Mouse (Mus musculus) intestine, postnatal 0 days (tissue): ENCODE results near the gene Spats1. TPM values are rescaled to one million over a fixed set of nuclear protein-coding genes. Genes with fewer than 3 reads are reported as not detected.

Source experiments
- ATAC-seq: fragments of 200-750 bp; cut with Nextera tagmentation; 2 replicates; pipeline ENCODE4 v1.8.0; 2017; ENCODE audit warnings: mild to moderate bottlenecking, moderate TSS enrichment, moderate library complexity
- H3K27ac ChIP-seq: fragments of 300-500 bp; sonication (generic); 2 replicates; pipeline ENCODE4 v1.5.1; 2014; ENCODE audit warnings: mild to moderate bottlenecking, low read depth, low read length, moderate library complexity
- H3K27me3 ChIP-seq: fragments of 300-500 bp; sonication (generic); replicated peaks from 2 replicates; pipeline ENCODE4 v1.6.1; 2014; ENCODE audit warnings: low read length, mixed read lengths; ENCODE audit not compliant: control insufficient read depth, insufficient read depth
- H3K36me3 ChIP-seq: fragments of 300-500 bp; sonication (generic); 2 replicates; pipeline ENCODE4 v1.6.1; 2014; ENCODE audit warnings: mild to moderate bottlenecking, moderate library complexity; ENCODE audit not compliant: control insufficient read depth, insufficient read depth
- H3K4me1 ChIP-seq: fragments of 300-500 bp; sonication (generic); replicated peaks from 2 replicates; pipeline ENCODE4 v1.6.1; 2014; ENCODE audit warnings: antibody characterized with exemption, low read length, mixed read lengths; ENCODE audit not compliant: control insufficient read depth, insufficient read depth
- H3K4me2 ChIP-seq: fragments of 300-500 bp; sonication (generic); replicated peaks from 2 replicates; pipeline ENCODE4 v1.6.1; 2014; ENCODE audit warnings: low read depth, mild to moderate bottlenecking, moderate library complexity
- H3K4me3 ChIP-seq: fragments of 300-500 bp; sonication (generic); 2 replicates; pipeline ENCODE4 v1.5.1; 2014; ENCODE audit warnings: low read depth, low read length
- H3K9ac ChIP-seq: fragments of 300-500 bp; sonication (generic); 2 replicates; pipeline ENCODE4 v1.6.1; 2014; ENCODE audit warnings: mild to moderate bottlenecking, low read depth, low read length
- H3K9me3 ChIP-seq: fragments of 300-500 bp; sonication (generic); 2 replicates; pipeline ENCODE4 v1.6.1; 2016; ENCODE audit warnings: mixed run types; ENCODE audit not compliant: control insufficient read depth
- CTCF ChIP-seq: sonication (generic); IDR thresholded peaks from 2 replicates; pipeline ENCODE4 v1.5.1; 2016; ENCODE audit warnings: low read depth, mild to moderate bottlenecking, control low read depth, antibody characterized with exemption, moderate library complexity
- WGBS: fragments of 180-500 bp; shearing (Covaris S2); extraction: QIAGEN DNeasy Blood & Tissue Kit; methylation state at CpG from one replicate; pipeline ENCODE4 v1.1.7; 2014; 5-methylcytosine and 5-hydroxymethylcytosine counted together
- polyA plus RNA-seq: library from polyadenylated mRNA; unstranded; fragments of >200 nt; fragmentation: Nextera tagmentation; extraction: Ambion mirVana; gene quantifications from 2 replicates; pipeline ENCODE4 v1.2.1, GENCODE M21; 2015

Gene Spats1
- polyA plus RNA-seq, 1 experiment from 2014 or later, result 0.25 TPM

GRCm38 (mm10) chr17:45487216-45487615 lies 12.0 kb upstream of the Spats1 start:
- 10% methylated on average over 5 of the region's 5 CpGs for WGBS
- TF ChIP-seq CTCF, result no peak
- no peaks in the 10 kb centered on the region for H3K4me1 ChIP-seq

GRCm38 (mm10) chr17:45485581-45485980 lies 10.4 kb upstream of the Spats1 start:
- Histone ChIP-seq H3K4me1 (no peaks in the 10 kb centered on the region), H3K9ac (no peak overlapping the region), H3K27ac (no peak overlapping the region), H3K36me3 (no peaks in the 10 kb centered on the region), H3K4me2 (no peak overlapping the region), H3K27me3 (no peaks in the 10 kb centered on the region), H3K4me3 (no peak overlapping the region), H3K9me3 (no peaks in the 10 kb centered on the region)
- no peak for TF ChIP-seq CTCF
- no peak for ATAC-seq
- 85% methylated on average over 7 of the region's 7 CpGs for WGBS

More at GRCm38 (mm10) chr17:45487216-45487615, 12.0 kb upstream of the Spats1 start:
- H3K27me3 ChIP-seq, result no peaks in the 10 kb centered on the region
- no peak for ATAC-seq
- H3K27ac ChIP-seq, result no peak overlapping the region
- no peak overlapping the region for H3K4me2 ChIP-seq
- H3K4me3 ChIP-seq, result no peak overlapping the region
- H3K36me3 ChIP-seq, result no peaks in the 10 kb centered on the region
- H3K9me3 ChIP-seq, result no peaks in the 10 kb centered on the region
- no peak overlapping the region for H3K9ac ChIP-seq

- peaks cover 11% of the 10 kb centered on the region; the same call in 1 of the 2 replicates for H3K27me3 ChIP-seq
- no peaks in the 10 kb centered on the region for H3K36me3 ChIP-seq
- no peak overlapping the region for H3K27ac ChIP-seq
- no peaks in the 10 kb centered on the region for H3K9me3 ChIP-seq
- H3K4me3 ChIP-seq, result no peak overlapping the region
- no peak overlapping the region for H3K4me2 ChIP-seq
- ATAC-seq, result no peak
- H3K9ac ChIP-seq, result no peak overlapping the region
- H3K4me1 ChIP-seq, result no peaks in the 10 kb centered on the region
- peak; percentile 51 for TF ChIP-seq CTCF
- WGBS, result 23% methylated on average over 2 of the region's 2 CpGs
Measured at GRCm38 (mm10) chr17:45480429-45480828, 5.2 kb upstream of the Spats1 start.

DNA sequence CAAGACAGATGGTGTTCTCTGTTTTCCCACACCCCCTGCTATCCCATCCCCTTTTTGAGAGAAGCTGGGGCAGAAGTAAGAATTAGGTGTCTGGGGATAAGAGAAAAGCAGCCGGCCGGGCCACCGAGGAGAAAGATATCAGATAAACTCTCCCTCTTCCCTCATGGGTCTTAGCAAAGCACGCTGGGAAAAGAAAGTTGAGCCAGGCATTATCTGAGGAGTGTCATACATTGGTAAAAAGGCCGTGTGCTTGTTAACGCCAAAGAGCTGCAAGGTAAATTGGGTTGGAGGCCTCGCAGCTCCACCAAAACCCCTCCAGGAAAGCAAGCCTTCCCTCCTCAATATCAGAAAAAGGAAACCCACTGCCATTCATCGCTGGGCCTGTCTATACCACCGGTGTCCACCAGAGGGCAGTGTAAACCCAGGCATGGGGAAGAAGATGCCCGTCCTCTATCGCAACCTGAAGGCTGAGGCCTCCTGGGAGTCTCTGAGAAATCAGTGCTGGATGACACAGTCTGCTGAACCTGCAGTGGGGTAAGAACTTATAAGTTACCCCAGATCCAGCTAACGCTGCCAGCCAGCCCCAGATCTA lies 3.1 kb upstream of the Spats1 start:
- Histone ChIP-seq H3K9ac (no peak overlapping the region), H3K36me3 (no peaks in the 10 kb centered on the region), H3K27me3 (peaks cover 16% of the 10 kb centered on the region), H3K4me1 (no peaks in the 10 kb centered on the region), H3K4me2 (no peak overlapping the region), H3K4me3 (no peak overlapping the region), H3K9me3 (no peaks in the 10 kb centered on the region), H3K27ac (no peak overlapping the region)
- peak; percentile 41; the same call in 1 of the 2 replicates for ATAC-seq
- TF ChIP-seq CTCF, result peak; percentile 99
- WGBS, result 13% methylated on average over 12 of the region's 12 CpGs

GRCm38 (mm10) chr17:45474146-45474545 lies 1.1 kb downstream of the Spats1 start:
- 73% methylated on average over 8 of the region's 8 CpGs for WGBS
- Histone ChIP-seq H3K4me1 (no peaks in the 10 kb centered on the region), H3K4me2 (peak overlapping the region; percentile 57; the same call in 1 of the 2 replicates), H3K4me3 (no peak overlapping the region), H3K36me3 (no peaks in the 10 kb centered on the region), H3K27me3 (peaks cover 16% of the 10 kb centered on the region), H3K27ac (no peak overlapping the region), H3K9ac (no peak overlapping the region), H3K9me3 (no peaks in the 10 kb centered on the region)
- ATAC-seq, result no peak
- no peak for TF ChIP-seq CTCF

DNA sequence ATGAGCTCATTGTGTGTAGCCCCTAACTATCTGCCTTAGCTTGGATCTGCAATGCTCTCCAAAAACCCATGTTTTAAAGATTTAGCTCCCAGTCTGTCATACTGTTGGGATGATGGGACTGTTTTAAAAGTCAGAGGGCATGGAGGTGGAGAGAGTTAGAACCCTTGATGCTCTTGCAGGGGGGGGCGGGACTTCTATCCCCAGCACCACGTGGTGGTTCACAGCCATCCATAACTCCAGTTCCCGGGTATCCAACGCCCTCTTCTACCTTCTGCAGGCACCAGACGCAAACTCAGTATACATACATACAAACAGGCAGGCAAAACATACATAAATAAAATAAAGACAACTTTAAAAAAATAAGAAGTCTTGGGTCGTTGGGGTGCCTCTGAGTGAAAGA lies 1.5 kb downstream of the Spats1 start:
- Histone ChIP-seq H3K36me3 (no peaks in the 10 kb centered on the region), H3K9ac (no peak overlapping the region), H3K9me3 (no peaks in the 10 kb centered on the region), H3K4me3 (no peak overlapping the region), H3K27me3 (peaks cover 16% of the 10 kb centered on the region), H3K4me2 (no peak overlapping the region), H3K27ac (no peak overlapping the region), H3K4me1 (no peaks in the 10 kb centered on the region)
- no peak for ATAC-seq
- TF ChIP-seq CTCF, result no peak
- 69% methylated on average over 6 of the region's 6 CpGs for WGBS

DNA sequence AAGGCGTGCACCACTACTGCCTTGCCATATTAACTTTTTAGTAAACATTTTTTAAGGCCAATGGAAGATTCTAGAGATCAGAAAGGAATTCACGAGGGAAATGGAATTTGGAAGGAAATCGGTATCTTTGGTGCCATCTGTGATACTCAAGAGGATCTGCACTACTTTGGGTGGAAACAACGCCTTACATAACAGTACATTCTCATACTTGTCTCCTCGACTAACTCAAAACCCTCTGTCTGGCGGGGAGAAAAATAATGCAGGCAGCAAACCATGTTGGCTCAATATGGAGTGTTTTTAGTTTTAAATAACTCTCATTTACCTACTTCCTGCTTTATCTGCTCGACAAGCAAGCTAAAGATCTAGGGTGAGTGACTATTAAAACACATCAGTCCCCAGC lies 4.5 kb downstream of the Spats1 start:
- H3K4me3 ChIP-seq, result no peak overlapping the region
- no peaks in the 10 kb centered on the region for H3K36me3 ChIP-seq
- WGBS, result 83% methylated on average over 7 of the region's 7 CpGs
- no peak for TF ChIP-seq CTCF
- H3K4me2 ChIP-seq, result no peak overlapping the region
- no peak for ATAC-seq
- no peaks in the 10 kb centered on the region for H3K9me3 ChIP-seq
- no peak overlapping the region for H3K9ac ChIP-seq
- H3K27ac ChIP-seq, result no peak overlapping the region
- H3K4me1 ChIP-seq, result no peaks in the 10 kb centered on the region
- H3K27me3 ChIP-seq, result peaks cover 7% of the 10 kb centered on the region
